Mouse (Mus musculus): Measurements from ENCODE around the gene Camkv.

DNA sequence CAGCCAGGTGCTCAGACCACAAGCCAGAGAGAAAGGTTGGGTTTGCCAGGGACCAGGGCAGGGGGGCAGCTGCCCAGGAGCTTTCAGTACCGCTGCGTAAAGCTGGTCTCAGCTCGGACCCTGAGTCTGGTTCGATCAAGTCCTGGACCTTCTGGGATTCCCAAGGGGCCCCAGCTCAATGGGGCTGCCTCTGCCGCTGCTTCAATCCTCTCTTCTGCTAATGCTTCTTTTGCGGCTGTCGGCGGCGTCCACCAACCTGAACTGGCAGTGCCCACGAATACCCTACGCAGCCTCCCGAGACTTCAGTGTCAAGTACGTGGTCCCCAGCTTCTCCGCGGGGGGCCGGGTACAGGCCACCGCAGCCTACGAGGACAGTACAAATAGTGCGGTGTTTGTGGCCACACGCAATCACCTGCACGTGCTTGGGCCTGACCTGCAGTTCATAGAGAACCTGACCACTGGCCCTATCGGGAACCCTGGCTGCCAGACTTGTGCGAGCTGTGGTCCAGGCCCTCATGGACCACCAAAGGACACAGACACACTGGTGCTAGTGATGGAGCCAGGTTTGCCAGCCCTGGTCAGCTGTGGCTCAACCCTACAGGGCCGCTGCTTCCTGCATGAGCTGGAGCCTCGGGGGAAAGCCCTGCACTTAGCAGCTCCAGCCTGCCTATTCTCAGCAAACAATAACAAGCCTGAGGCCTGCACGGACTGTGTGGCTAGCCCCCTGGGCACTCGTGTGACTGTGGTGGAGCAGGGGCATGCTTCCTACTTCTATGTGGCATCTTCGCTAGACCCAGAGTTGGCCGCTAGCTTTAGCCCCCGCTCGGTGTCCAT is 28.3 kb upstream of the Camkv start:
- TF ChIP-seq CTCF (conservative IDR thresholded peaks at IDR 0.05 in 1 of 2, IDR thresholded peaks at IDR 0.05 in 1 of 2; ENCODE audit: low read depth in 2 of 2, low read length in 2 of 2) (no peak), GABPA (IDR thresholded peaks at IDR 0.05; ENCODE audit: insufficient replicate concordance, low read depth, low read length) (no peak), CHD2 (IDR thresholded peaks at IDR 0.05; ENCODE audit: low read length) (no peak), USF2 (conservative IDR thresholded peaks at IDR 0.05; ENCODE audit: low read depth, low read length) (no peak)

All from CH12.LX (cell line).